ENCODE assay signal across 28 mouse cellular contexts in the genomic region with DNA sequence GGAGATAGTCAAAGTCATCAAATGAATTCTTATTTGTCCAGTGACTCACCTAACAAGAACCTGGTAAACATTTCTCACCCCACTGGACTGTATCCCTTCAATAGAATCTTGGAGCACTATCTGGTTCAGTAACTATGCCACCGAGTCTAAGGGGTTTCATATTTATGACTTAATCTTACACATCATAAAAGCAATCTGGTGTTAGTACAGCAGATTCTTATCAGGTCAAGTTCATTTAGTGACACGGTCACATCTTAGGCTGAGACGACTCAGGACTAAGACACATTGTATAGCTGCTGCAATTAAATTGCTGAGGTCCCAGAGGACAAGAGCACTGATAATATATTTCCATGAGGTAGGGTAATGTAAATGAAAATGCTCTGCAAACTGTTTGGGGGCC. TPM values are rescaled to one million over a fixed set of nuclear protein-coding genes. Genes with fewer than 3 reads are reported as not detected.
"Had no signal": no experiment of that assay in that cellular context is flagged by ENCODE, and none has a peak within 500 bp of the region (broad histone marks: within the 10 kb centered on the region; RNA-seq: fewer than 3 reads in every experiment).

No protein-coding gene starts in this region.

- H3K36me3 ChIP-seq: embryonic facial prominence, embryonic 10.5 days; embryonic facial prominence, embryonic 12.5 days; embryonic facial prominence, embryonic 13.5 days; embryonic facial prominence, embryonic 15.5 days; forebrain, embryonic 10.5 days; forebrain, embryonic 12.5 days; forebrain, embryonic 15.5 days had no signal

- H3K9ac ChIP-seq: embryonic facial prominence, embryonic 12.5 days; embryonic facial prominence, embryonic 13.5 days; embryonic facial prominence, embryonic 15.5 days; forebrain, embryonic 12.5 days; forebrain, embryonic 13.5 days; forebrain, embryonic 15.5 days; forebrain, postnatal 0 days had no signal

- H3K4me2 ChIP-seq: embryonic facial prominence, embryonic 12.5 days; embryonic facial prominence, embryonic 13.5 days; embryonic facial prominence, embryonic 15.5 days; forebrain, embryonic 12.5 days; forebrain, embryonic 13.5 days; forebrain, embryonic 15.5 days had no signal

- DNase-seq: cerebellum, adult 2 months; cerebellum, adult 8-10 months; cerebellum, adult 9-10 months; cerebellum, adult 9-11 months; cerebellum, postnatal 10 days; cerebellum, postnatal 14 days; cerebellum, postnatal 25 days; cerebellum, postnatal 36 days; embryo, embryonic 11 days; forebrain, postnatal 0 days; gastrocnemius, adult 2 months; gastrocnemius, postnatal 10 days; gastrocnemius, postnatal 14 days; gastrocnemius, postnatal 25 days; gastrocnemius, postnatal 36 days; heart, adult 11 months; heart, adult 18-20 months had no signal

- ATAC-seq: forebrain, embryonic 13.5 days; forebrain, embryonic 14.5 days; forebrain, embryonic 15.5 days; forebrain, embryonic 16.5 days; forebrain, postnatal 0 days had no signal

- H3K9me3 ChIP-seq: embryonic facial prominence, embryonic 10.5 days; embryonic facial prominence, embryonic 12.5 days; embryonic facial prominence, embryonic 13.5 days; embryonic facial prominence, embryonic 15.5 days; forebrain, embryonic 10.5 days; forebrain, embryonic 12.5 days; forebrain, embryonic 13.5 days; forebrain, embryonic 15.5 days had no signal

- H3K4me3 ChIP-seq: embryonic facial prominence, embryonic 10.5 days; embryonic facial prominence, embryonic 12.5 days; embryonic facial prominence, embryonic 13.5 days; embryonic facial prominence, embryonic 15.5 days; erythroblast, embryonic 14.5 days; forebrain, embryonic 10.5 days; forebrain, embryonic 12.5 days; forebrain, embryonic 13.5 days; forebrain, embryonic 15.5 days; gastrocnemius, adult 2 months had no signal

- H3K27me3 ChIP-seq: embryonic facial prominence, embryonic 12.5 days; embryonic facial prominence, embryonic 13.5 days; embryonic facial prominence, embryonic 15.5 days; forebrain, embryonic 12.5 days; forebrain, embryonic 13.5 days; forebrain, embryonic 15.5 days had no signal

- H3K4me1 ChIP-seq: embryonic facial prominence, embryonic 12.5 days; embryonic facial prominence, embryonic 15.5 days had no signal

- H3K27ac ChIP-seq: embryonic facial prominence, embryonic 10.5 days; embryonic facial prominence, embryonic 12.5 days; embryonic facial prominence, embryonic 13.5 days; embryonic facial prominence, embryonic 15.5 days; forebrain, embryonic 10.5 days; forebrain, embryonic 12.5 days; forebrain, embryonic 13.5 days; forebrain, embryonic 15.5 days; gastrocnemius, adult 2 months had no signal

RNA-seq across cellular contexts. Expression of a gene that starts 57.4 kb away (rescaled TPM):
- polyA plus RNA-seq: erythroblast, embryonic 14.5 days had no signal
